Mouse (Mus musculus) MEL (cell line): Measurements from ENCODE around the gene H2-DMa. TPM values are rescaled to one million over a fixed set of nuclear protein-coding genes. Genes with fewer than 3 reads are reported as not detected.

Source experiments
- DNase-seq: peaks from one replicate; pipeline ENCODE4 v3.0.0; 2011; ENCODE audit warnings: low read depth, low spot score
- H3K27ac ChIP-seq: 2 replicates; pipeline ENCODE4 v1.5.1; 2012; ENCODE audit warnings: low read depth, mild to moderate bottlenecking, control low read depth, low read length, moderate library complexity; ENCODE audit not compliant: control insufficient read depth
- H3K27me3 ChIP-seq, 2 experiments: fragments of 150-350 bp in 1 of 2; sonication (generic) in 1 of 2; 2 replicates each; pipeline ENCODE4 v1.6.1; 2012; ENCODE audit warnings: low read length in 2 of 2, mild to moderate bottlenecking in 2 of 2, improper control_type of control experiment in 1 of 2, moderate library complexity in 1 of 2; ENCODE audit not compliant: insufficient read depth in 2 of 2, control insufficient read depth in 1 of 2
- H3K36me3 ChIP-seq, 2 experiments: 2 replicates each; pipeline ENCODE4 v1.6.1; 2012 to 2014; ENCODE audit warnings: low read length in 2 of 2, improper control_type of control experiment in 1 of 2, inconsistent platforms in 1 of 2, mild to moderate bottlenecking in 1 of 2; ENCODE audit not compliant: insufficient read depth in 2 of 2, control insufficient read depth in 1 of 2
- H3K4me1 ChIP-seq, 2 experiments: fragments of 150-350 bp in 1 of 2; sonication (generic) in 1 of 2; 2 replicates each; pipeline ENCODE4 v1.6.1; 2012; ENCODE audit warnings: low read length in 2 of 2, improper control_type of control experiment in 1 of 2, mild to moderate bottlenecking in 1 of 2; ENCODE audit not compliant: insufficient read depth in 2 of 2, control insufficient read depth in 1 of 2
- H3K4me3 ChIP-seq, 2 experiments: fragments of 150-350 bp in 1 of 2; sonication (generic) in 1 of 2; 2 replicates each; pipeline ENCODE4 v1.5.1; 2012; ENCODE audit warnings: low read depth in 2 of 2, low read length in 2 of 2, mild to moderate bottlenecking in 2 of 2, moderate library complexity in 2 of 2, control low read depth in 1 of 2, improper control_type of control experiment in 1 of 2; ENCODE audit not compliant: control insufficient read depth in 1 of 2, insufficient read depth in 1 of 2
- H3K79me2 ChIP-seq: 2 replicates; pipeline ENCODE4 v1.6.1; 2012; ENCODE audit warnings: mild to moderate bottlenecking, low read length, moderate library complexity; ENCODE audit not compliant: control insufficient read depth, poor library complexity, insufficient read depth
- H3K9ac ChIP-seq: 2 replicates; pipeline ENCODE4 v1.6.1; 2012; ENCODE audit warnings: low read depth, mild to moderate bottlenecking, control low read depth, low read length, moderate library complexity; ENCODE audit not compliant: control insufficient read depth, poor library complexity, severe bottlenecking
- H3K9me3 ChIP-seq: fragments of 150-350 bp; sonication (generic); replicated peaks from 2 replicates; pipeline ENCODE4 v1.6.1; 2012; ENCODE audit warnings: mild to moderate bottlenecking, low read length, improper control_type of control experiment, moderate library complexity; ENCODE audit not compliant: insufficient read depth
- BHLHE40 ChIP-seq: IDR thresholded peaks from 2 replicates; pipeline ENCODE4 v1.6.1; 2012; ENCODE audit warnings: low read depth, mild to moderate bottlenecking, inconsistent platforms, low read length, improper control_type of control experiment, borderline replicate concordance
- CHD1 ChIP-seq: IDR thresholded peaks from 2 replicates; pipeline ENCODE4 v1.6.1; 2012; ENCODE audit warnings: low read depth, mild to moderate bottlenecking, inconsistent platforms, low read length, improper control_type of control experiment
- CHD2 ChIP-seq: IDR thresholded peaks from 2 replicates; pipeline ENCODE4 v1.6.1; 2011; ENCODE audit warnings: low read length, improper control_type of control experiment
- E2F4 ChIP-seq: IDR thresholded peaks from 2 replicates; pipeline ENCODE4 v1.6.1; 2011; ENCODE audit warnings: low read depth, low read length, improper control_type of control experiment, borderline replicate concordance
- ELF1 ChIP-seq: IDR thresholded peaks from 2 replicates; pipeline ENCODE4 v1.6.1; 2014; ENCODE audit warnings: low read depth, mild to moderate bottlenecking, inconsistent platforms, low read length, improper control_type of control experiment, moderate library complexity
- EP300 ChIP-seq, 2 experiments: IDR thresholded peaks; 2 replicates each; pipeline ENCODE4 v1.6.1; 2011; ENCODE audit warnings: improper control_type of control experiment in 2 of 2, low read length in 2 of 2, low read depth in 1 of 2, mild to moderate bottlenecking in 1 of 2
- GABPA ChIP-seq: IDR thresholded peaks from 2 replicates; pipeline ENCODE4 v1.6.1; 2012; ENCODE audit warnings: low read depth, mild to moderate bottlenecking, inconsistent platforms, low read length, improper control_type of control experiment, moderate library complexity
- GATA1 ChIP-seq: IDR thresholded peaks from 2 replicates; pipeline ENCODE4 v1.6.1; 2011; ENCODE audit warnings: low read depth, low read length, improper control_type of control experiment
- HCFC1 ChIP-seq: IDR thresholded peaks from 2 replicates; pipeline ENCODE4 v1.6.1; 2012; ENCODE audit warnings: low read depth, mild to moderate bottlenecking, inconsistent platforms, low read length, improper control_type of control experiment, moderate library complexity
- KAT2A ChIP-seq: conservative IDR thresholded peaks from 2 replicates; pipeline ENCODE4 v1.6.1; 2012; ENCODE audit warnings: low read depth, low read length, improper control_type of control experiment, inconsistent platforms
- MAFK ChIP-seq: IDR thresholded peaks from 2 replicates; pipeline ENCODE4 v1.6.1; 2011; ENCODE audit warnings: low read depth, mild to moderate bottlenecking, low read length, improper control_type of control experiment, borderline replicate concordance
- MAX ChIP-seq: IDR thresholded peaks from 2 replicates; pipeline ENCODE4 v1.6.1; 2011; ENCODE audit warnings: low read length, improper control_type of control experiment
- MAZ ChIP-seq: IDR thresholded peaks from 2 replicates; pipeline ENCODE4 v1.6.1; 2012; ENCODE audit warnings: low read depth, mild to moderate bottlenecking, inconsistent platforms, low read length, improper control_type of control experiment
- MEF2A ChIP-seq: IDR thresholded peaks from 2 replicates; pipeline ENCODE4 v1.6.1; 2014; ENCODE audit warnings: low read depth, mild to moderate bottlenecking, inconsistent platforms, low read length, improper control_type of control experiment; ENCODE audit not compliant: poor library complexity, insufficient replicate concordance, severe bottlenecking; ENCODE audit errors: extremely low read depth
- MYB ChIP-seq: IDR thresholded peaks from 2 replicates; pipeline ENCODE4 v1.6.1; 2011; ENCODE audit warnings: mild to moderate bottlenecking, low read depth, low read length, improper control_type of control experiment
- MYC ChIP-seq: IDR thresholded peaks from 2 replicates; pipeline ENCODE4 v1.6.1; 2011; ENCODE audit warnings: low read depth, mild to moderate bottlenecking, low read length, improper control_type of control experiment, moderate library complexity
- NELFE ChIP-seq: IDR thresholded peaks from 2 replicates; pipeline ENCODE4 v1.6.1; 2011; ENCODE audit warnings: low read depth, low read length, improper control_type of control experiment
- NRF1 ChIP-seq: IDR thresholded peaks from 2 replicates; pipeline ENCODE4 v1.6.1; 2014; ENCODE audit warnings: low read depth, mild to moderate bottlenecking, inconsistent platforms, low read length, improper control_type of control experiment, moderate library complexity; ENCODE audit not compliant: poor library complexity, insufficient read depth, severe bottlenecking
- POLR2A ChIP-seq, 2 experiments: IDR thresholded peaks; 2 replicates each; pipeline ENCODE4 v1.6.1; 2011 to 2012; ENCODE audit warnings: low read length in 2 of 2, mild to moderate bottlenecking in 2 of 2, control low read depth in 1 of 2, improper control_type of control experiment in 1 of 2, low read depth in 1 of 2, moderate library complexity in 1 of 2; ENCODE audit not compliant: control insufficient read depth in 1 of 2, insufficient read depth in 1 of 2, poor library complexity in 1 of 2
- POLR2AphosphoS2 ChIP-seq: IDR thresholded peaks from 2 replicates; pipeline ENCODE4 v1.6.1; 2011; ENCODE audit warnings: low read length, improper control_type of control experiment
- POLR2AphosphoS5 ChIP-seq: IDR thresholded peaks from 2 replicates; pipeline ENCODE4 v1.6.1; 2012; ENCODE audit warnings: low read depth, borderline replicate concordance, mild to moderate bottlenecking, inconsistent platforms, low read length, moderate library complexity, mixed read lengths
- RAD21 ChIP-seq: IDR thresholded peaks from 2 replicates; pipeline ENCODE4 v1.6.1; 2011; ENCODE audit warnings: mild to moderate bottlenecking, low read depth, low read length, improper control_type of control experiment
- SIN3A ChIP-seq: IDR thresholded peaks from 2 replicates; pipeline ENCODE4 v1.6.1; 2012; ENCODE audit warnings: low read length, improper control_type of control experiment, inconsistent platforms
- TAL1 ChIP-seq: IDR thresholded peaks from 2 replicates; pipeline ENCODE4 v1.6.1; 2012; ENCODE audit warnings: mild to moderate bottlenecking, inconsistent platforms, low read length, moderate library complexity, mixed read lengths
- TBP ChIP-seq: IDR thresholded peaks from 2 replicates; pipeline ENCODE4 v1.8.0; 2011; ENCODE audit warnings: low read depth, low read length, improper control_type of control experiment
- TCF12 ChIP-seq: IDR thresholded peaks from 2 replicates; pipeline ENCODE4 v1.6.1; 2014; ENCODE audit warnings: low read depth, mild to moderate bottlenecking, inconsistent platforms, low read length, improper control_type of control experiment, moderate library complexity
- UBTF ChIP-seq: IDR thresholded peaks from 2 replicates; pipeline ENCODE4 v1.6.1; 2012; ENCODE audit warnings: low read depth, mild to moderate bottlenecking, inconsistent platforms, low read length, improper control_type of control experiment, moderate library complexity, borderline replicate concordance; ENCODE audit not compliant: insufficient read depth
- USF1 ChIP-seq: IDR thresholded peaks from 2 replicates; pipeline ENCODE4 v1.6.1; 2014; ENCODE audit warnings: low read depth, mild to moderate bottlenecking, inconsistent platforms, low read length, improper control_type of control experiment, moderate library complexity
- USF2 ChIP-seq, 2 experiments: IDR thresholded peaks; 2 replicates each; pipeline ENCODE4 v1.6.1; 2011 to 2012; ENCODE audit warnings: improper control_type of control experiment in 2 of 2, low read length in 2 of 2, borderline replicate concordance in 1 of 2, inconsistent platforms in 1 of 2, low read depth in 1 of 2, mild to moderate bottlenecking in 1 of 2; ENCODE audit not compliant: insufficient read depth in 1 of 2
- ZC3H11A ChIP-seq: IDR thresholded peaks from 2 replicates; pipeline ENCODE4 v1.6.1; 2012; ENCODE audit warnings: low read depth, mild to moderate bottlenecking, inconsistent platforms, low read length, improper control_type of control experiment
- ZNF384 ChIP-seq: IDR thresholded peaks from 2 replicates; pipeline ENCODE4 v1.6.1; 2012; ENCODE audit warnings: low read depth, mild to moderate bottlenecking, inconsistent platforms, low read length, improper control_type of control experiment
- polyA plus RNA-seq, 2 experiments: library from polyadenylated mRNA; stranded (reverse) in 1 of 2; unstranded in 1 of 2; fragments of >175 nt in 1 of 2; fragments of >200 nt in 1 of 2; gene quantifications; 2 replicates each; pipeline versions ENCODE4 v1.2.1 to v1.2.4; 2012; ENCODE audit warnings: low replicate concordance in 2 of 2, low read depth in 1 of 2; ENCODE audit not compliant: insufficient read length in 2 of 2, insufficient read depth in 1 of 2, missing spikeins in 1 of 2
- total RNA-seq: library from RNA; depleted of rRNA; stranded (reverse); fragments of 300-350 nt; gene quantifications from 2 replicates; pipeline ENCODE4 v1.2.3, GENCODE M21; 2012

H2-DMa gene
- total and polyA plus RNA-seq, 3 experiments = 38.3 to 38.7 TPM; not detected in 1

GRCm38 (mm10) chr17:34120814-34121171 is 1.5 kb downstream of the H2-DMa start (continued):
- TF ChIP-seq USF1 = no peak
- peak; percentile 10; the same call in 1 of the 2 replicates for TF ChIP-seq TAL1

- Histone ChIP-seq H3K79me2 (peaks cover 72% of the 10 kb centered on the region), H3K4me3 (peak overlapping the region; percentile 81 to 98), H3K36me3 (peaks cover 9% of the 10 kb centered on the region in 2 experiments), H3K9ac (peak overlapping the region; percentile 98), H3K9me3 (no peaks in the 10 kb centered on the region), H3K27ac (peak overlapping the region; percentile 89), H3K4me1 (peaks cover 0 to 11% of the 10 kb centered on the region in 2 experiments; a peak in 2 of 4 replicates), H3K27me3 (no peaks in the 10 kb centered on the region)
- TF ChIP-seq MYB = no peak
- TF ChIP-seq BHLHE40 = no peak
- no peak for TF ChIP-seq MEF2A
- no peak for TF ChIP-seq MAFK
- no peak; the same call in 1 of the 2 replicates for TF ChIP-seq TBP
- TF ChIP-seq E2F4 = no peak
- TF ChIP-seq EP300 (IDR thresholded peaks at IDR 0.05; ENCODE audit: low read depth in 1 of 2, low read length in 2 of 2) = 0 out of 4 replicates have a peak, but pooled peaks of 1 of the 2 experiments have one; percentile 13
- TF ChIP-seq KAT2A = no peak
- TF ChIP-seq HCFC1 = 0 out of 2 replicates have a peak, but pooled peaks have one; percentile 7
- no peak for TF ChIP-seq CHD1
- peak; percentile 21 for TF ChIP-seq SIN3A
- no peak for TF ChIP-seq ZNF384
- no peak for TF ChIP-seq ELF1
- no peak for TF ChIP-seq POLR2AphosphoS5
- TF ChIP-seq POLR2A (IDR thresholded peaks at IDR 0.05; ENCODE audit: control insufficient read depth in 1 of 2, insufficient read depth in 1 of 2, low read depth in 1 of 2, low read length in 2 of 2, poor library complexity in 1 of 2) = peak; percentile 24 to 35; a peak in 3 of 4 replicates
- TF ChIP-seq POLR2AphosphoS2 = peak; percentile 60
- TF ChIP-seq MAX = peak; percentile 80
- TF ChIP-seq MAZ = no peak; the same call in 1 of the 2 replicates
- no peak for TF ChIP-seq NRF1
- no peak for TF ChIP-seq USF2 (IDR thresholded peaks at IDR 0.05; ENCODE audit: borderline replicate concordance in 1 of 2, insufficient read depth in 1 of 2, low read depth in 1 of 2, low read length in 2 of 2)
- TF ChIP-seq RAD21 = no peak
- 0 out of 2 replicates have a peak, but pooled peaks have one; percentile 45 for TF ChIP-seq GABPA
- TF ChIP-seq MYC = peak; percentile 15; the same call in 1 of the 2 replicates
- TF ChIP-seq NELFE = no peak; the same call in 1 of the 2 replicates
- no peak for TF ChIP-seq CHD2
- no peak for TF ChIP-seq ZC3H11A
- no peak for TF ChIP-seq TAL1
- TF ChIP-seq GATA1 = no peak
- no peak; the same call in 1 of the 2 replicates for TF ChIP-seq UBTF
- TF ChIP-seq TCF12 = no peak
- DNase-seq = peak; percentile 79
Measured at GRCm38 (mm10) chr17:34121172-34121878, 2.0 kb downstream of the H2-DMa start.
